Mouse (Mus musculus) layer of hippocampus, postnatal 36 days (tissue): ENCODE results near the gene Esam. TPM values are rescaled to one million over a fixed set of nuclear protein-coding genes. Genes with fewer than 3 reads are reported as not detected.

ENCODE experiments used
- DNase-seq, 2 experiments: peaks; one replicate each; pipeline ENCODE4 v3.0.0; 2022
- total RNA-seq, 2 experiments: library from RNA; stranded (reverse); gene quantifications; 2 replicates each; pipeline ENCODE4 v1.2.3; 2021

Esam gene
- total RNA-seq = 10 to 100 TPM; 17.7 to 22.6 TPM

GRCm38 (mm10) chr9:37527396-37528224 is at the start of gene Esam:
Esam (plus strand) TSS chr9:37528078.
- no peak for DNase-seq

DNA sequence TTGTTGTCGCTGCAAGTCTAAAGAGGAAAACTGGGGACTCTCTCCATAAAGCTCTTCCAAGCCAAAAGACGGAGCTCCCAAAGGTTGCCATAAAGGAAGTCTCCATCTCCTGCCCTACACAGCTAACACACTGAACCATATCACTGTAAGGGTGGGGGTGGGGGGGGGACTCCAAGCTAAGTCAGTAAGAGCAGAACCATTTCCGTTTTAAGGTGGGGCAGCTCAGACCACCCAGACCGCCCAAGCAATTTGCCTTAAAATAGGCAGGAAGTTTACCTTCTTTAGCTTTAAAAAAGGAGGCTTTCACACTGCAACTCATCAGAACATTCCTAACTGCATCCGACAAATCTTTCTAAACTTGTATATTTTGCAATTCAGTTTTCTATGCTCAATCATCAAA is 42.7 kb upstream of the Esam start:
- no peak for DNase-seq

DNA sequence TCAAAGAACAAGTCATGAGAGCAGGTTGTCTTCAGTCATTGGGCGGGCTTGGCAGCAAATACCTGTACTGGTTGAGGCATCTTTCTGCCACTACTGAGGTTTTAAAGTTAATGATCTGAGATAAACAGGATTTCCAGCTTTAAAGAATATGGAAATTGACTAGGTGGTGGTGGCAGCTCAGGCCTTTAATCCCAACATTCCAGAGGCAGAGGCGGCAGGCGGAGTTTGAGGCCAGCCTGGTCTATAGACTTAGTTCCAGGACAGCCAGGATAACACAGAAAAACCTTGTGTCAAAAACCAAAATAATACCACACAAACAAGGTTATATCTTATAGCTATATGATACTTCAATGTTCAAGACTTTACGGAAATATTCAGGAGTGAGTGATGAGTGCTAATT is 39.8 kb upstream of the Esam start:
- no peak for DNase-seq

DNA sequence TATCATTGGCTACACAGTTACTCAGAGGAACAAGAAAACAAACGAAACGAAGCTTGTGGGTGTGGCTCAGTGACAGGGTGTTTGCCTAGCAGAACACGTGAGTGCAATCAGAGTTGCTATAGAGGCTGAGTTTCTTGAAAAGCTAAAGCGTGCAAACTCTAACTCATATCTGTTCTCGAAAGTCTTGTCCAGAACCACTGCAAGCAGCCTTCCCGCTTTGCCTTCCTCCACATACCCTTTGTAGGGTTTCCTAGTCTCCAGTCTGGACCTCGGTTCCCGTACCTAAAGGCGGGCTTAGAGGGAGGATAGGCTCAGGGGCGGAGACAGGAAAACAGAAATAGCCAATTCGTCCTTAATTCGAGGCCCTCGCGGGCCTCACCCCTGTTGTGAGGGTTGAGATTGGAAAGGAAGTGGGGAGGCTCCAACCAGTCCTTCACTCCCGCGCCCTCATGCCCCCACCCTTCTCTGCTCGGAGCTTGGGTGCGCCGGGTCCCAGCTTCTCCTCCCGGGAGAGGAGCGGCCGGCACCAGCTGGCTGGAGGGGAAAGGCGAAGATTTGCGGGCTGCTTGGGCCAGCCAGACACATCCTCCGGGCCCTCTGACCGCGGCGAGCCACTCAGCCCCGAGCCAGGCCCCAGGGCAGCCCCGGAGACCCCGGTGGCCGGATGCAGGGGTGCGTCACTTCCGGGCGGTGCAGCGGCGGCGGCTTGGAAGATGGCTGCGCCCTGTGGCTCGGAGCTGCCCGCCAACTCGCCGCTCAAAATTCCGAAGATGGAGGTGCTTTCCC is 39.1 kb upstream of the Esam start, which contains the start of gene Msantd2:
Msantd2 (plus strand) TSS at position 709 of the 786 bp plus-strand sequence.
- peak; percentile 89 to 90 for DNase-seq

DNA sequence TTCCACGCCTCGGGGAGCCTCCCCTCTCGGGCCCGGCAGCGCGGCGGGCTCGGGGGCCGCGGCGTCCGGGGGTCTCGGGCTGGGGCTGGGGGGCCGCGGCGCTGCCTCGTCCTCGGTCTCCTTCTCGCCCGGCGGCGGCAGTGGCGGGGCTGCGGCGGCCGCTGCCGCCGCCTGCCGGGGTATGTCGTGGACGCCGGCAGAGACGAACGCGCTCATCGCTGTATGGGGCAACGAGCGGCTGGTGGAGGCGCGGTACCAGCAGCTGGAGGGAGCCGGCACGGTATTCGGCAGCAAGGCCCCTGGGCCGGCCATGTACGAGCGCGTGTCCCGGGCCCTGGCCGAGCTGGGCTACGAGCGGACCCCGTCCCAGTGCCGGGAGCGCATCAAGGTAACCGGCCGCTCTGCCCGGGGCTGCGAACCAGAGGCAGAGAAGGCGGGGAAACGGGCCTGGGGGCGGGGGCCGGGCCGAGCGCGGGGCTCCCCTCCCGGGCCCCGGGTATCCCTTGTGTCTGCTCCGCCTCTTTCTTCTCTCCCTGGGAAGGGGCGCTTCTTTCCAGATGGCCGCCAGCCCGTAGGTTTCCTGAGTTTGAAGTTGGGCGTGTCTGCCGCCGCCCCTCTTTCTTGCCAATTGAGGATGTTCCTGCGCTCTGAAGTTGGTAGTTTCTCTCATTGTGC is 38.3 kb upstream of the Esam start:
- DNase-seq = peak; percentile 33 to 41

- no peak for DNase-seq
Measured at GRCm38 (mm10) chr9:37495761-37496160, 32.1 kb upstream of the Esam start.

- DNase-seq = no peak
Measured at GRCm38 (mm10) chr9:37496325-37496724, 31.6 kb upstream of the Esam start.

DNA sequence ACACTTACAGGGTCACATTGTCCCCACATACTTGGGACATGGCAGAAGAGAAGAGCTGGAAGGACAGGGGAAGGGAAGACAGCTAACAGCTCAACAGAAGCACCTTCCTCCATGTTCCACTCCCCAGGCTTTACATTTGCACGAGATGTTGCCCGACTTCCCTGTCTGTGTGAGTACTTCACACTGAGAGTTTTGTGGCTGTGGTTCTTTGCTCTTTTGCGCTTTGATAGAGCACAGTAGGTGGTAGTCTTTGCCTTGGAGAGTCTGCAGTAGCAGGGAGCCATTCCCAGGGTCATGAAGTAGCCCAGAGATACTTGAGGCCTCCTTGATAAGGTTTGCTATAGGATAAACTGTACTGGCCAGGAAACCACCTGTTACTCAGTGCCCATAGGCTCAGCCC is 27.7 kb upstream of the Esam start:
- no peak for DNase-seq

- DNase-seq = no peak
Measured at GRCm38 (mm10) chr9:37501170-37501569, 26.7 kb upstream of the Esam start.

GRCm38 (mm10) chr9:37504348-37504747 is 23.5 kb upstream of the Esam start:
- no peak for DNase-seq

DNA sequence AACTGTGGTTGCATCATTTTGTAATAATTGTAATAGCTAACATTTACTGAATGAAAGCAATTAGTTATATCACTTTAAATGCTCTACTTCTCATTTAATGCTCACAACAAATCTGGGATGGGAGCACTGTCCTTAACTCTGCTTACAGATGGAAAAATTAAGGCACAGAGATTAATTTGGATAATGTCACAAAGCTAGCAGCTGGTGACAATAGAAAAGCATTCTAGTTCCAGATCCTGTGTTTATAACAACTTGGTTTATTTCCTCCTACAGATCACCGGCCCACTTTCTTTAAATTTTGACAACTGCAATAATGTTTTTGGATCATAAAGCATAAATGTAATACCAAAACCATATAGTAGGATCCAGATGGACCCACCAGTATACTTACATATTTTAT is 21.9 kb upstream of the Esam start:
- DNase-seq = no peak

- DNase-seq = no peak
Measured at GRCm38 (mm10) chr9:37512097-37512496, 15.8 kb upstream of the Esam start.

- DNase-seq = no peak
Measured at GRCm38 (mm10) chr9:37514456-37514855, 13.4 kb upstream of the Esam start.

DNA sequence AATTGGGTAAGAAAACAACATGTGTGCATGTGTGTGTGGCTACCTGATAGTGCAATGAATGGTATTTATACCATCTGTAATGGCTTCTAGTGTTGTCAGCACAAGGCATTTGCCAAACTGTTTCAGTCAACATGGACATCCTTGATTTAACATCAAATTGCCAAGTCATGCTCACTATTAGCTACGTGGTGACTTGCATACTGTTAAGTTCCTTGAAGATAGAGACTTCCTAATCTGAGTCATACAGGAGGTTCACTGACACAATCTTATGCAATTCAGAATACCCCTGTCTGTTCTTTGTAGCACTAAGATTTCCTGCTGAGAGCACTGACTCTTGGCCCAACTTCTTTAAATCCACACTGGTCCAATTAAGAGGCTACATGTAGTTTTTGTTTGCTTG is 10.4 kb upstream of the Esam start:
- no peak for DNase-seq

DNA sequence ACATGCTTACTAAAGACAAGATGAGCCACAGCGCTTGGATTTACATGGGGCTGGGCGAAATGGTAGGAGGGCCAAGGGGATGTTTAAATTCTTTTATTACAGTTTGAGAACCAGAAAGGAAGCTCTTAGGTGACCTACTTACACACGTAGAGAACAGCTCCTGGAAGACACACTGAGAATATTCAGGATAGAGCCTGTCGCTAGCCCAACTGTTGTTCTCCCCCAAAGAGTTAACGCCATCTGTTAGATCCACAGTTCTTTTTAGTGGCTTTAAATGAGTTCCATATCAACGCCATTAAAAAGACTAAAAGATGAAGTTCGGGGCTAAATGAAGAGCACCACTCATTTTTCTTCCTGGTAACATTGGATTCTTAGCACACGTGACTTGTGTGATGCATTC is 8.9 kb upstream of the Esam start:
- no peak for DNase-seq

DNA sequence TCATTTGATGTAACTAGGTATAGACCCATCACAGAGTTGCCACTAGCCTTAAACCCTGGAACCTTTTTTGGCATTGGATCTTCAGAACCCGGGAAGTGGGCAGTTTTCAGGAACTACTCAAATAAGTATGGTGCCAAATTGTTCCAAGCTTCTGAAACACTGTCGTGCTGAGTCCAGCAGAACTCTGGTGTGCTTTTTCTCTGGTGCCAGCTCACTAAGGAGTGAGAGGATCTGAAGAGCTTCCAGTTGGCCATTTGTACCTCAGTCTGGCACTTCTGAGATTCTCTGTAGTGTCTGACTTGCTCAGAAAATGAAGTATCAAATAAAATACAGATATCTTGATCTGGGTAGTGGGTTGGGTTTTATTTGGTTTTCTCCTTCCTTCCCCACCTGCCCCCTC is 7.9 kb upstream of the Esam start:
- DNase-seq = no peak

- DNase-seq = no peak
Measured at GRCm38 (mm10) chr9:37525461-37525860, 2.4 kb upstream of the Esam start.

- DNase-seq = no peak
Measured at GRCm38 (mm10) chr9:37526443-37527395, 1.2 kb upstream of the Esam start.

DNA sequence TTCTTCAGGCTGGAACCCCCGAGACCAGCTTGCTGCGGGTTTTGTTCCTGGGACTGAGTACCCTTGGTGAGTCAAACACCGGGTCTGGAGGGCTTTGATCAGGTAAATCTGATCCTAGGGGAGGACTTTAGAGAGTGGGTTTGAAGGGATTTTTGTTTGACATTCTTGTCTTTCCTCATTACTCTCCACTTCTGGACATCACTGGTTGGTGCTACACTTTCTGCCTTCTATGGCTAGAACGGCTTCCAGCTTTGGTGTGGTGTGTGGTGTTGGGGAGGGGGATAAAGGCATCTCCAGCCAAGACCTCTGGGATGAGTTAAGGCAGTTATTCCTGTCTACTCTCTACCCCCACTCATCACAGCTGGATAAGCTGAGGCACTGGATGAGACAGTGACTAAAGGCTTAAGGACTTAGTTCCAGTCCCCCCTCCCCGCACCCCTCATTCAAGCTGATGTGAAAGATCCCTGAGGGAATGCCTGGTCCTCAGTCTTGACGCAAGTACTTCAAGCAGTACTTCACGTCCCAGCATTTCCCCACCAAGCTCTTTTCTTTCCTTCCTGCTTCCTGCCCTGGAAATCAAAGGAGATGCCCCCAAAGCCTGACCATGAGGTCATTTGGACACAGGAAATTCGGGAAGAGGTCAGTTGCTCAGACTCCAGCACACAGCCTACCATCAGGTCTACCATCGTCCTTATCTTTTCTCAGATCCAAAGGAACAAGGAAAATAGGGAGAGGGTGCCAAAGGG is 520 bp downstream of the Esam start:
- DNase-seq = no peak

DNA sequence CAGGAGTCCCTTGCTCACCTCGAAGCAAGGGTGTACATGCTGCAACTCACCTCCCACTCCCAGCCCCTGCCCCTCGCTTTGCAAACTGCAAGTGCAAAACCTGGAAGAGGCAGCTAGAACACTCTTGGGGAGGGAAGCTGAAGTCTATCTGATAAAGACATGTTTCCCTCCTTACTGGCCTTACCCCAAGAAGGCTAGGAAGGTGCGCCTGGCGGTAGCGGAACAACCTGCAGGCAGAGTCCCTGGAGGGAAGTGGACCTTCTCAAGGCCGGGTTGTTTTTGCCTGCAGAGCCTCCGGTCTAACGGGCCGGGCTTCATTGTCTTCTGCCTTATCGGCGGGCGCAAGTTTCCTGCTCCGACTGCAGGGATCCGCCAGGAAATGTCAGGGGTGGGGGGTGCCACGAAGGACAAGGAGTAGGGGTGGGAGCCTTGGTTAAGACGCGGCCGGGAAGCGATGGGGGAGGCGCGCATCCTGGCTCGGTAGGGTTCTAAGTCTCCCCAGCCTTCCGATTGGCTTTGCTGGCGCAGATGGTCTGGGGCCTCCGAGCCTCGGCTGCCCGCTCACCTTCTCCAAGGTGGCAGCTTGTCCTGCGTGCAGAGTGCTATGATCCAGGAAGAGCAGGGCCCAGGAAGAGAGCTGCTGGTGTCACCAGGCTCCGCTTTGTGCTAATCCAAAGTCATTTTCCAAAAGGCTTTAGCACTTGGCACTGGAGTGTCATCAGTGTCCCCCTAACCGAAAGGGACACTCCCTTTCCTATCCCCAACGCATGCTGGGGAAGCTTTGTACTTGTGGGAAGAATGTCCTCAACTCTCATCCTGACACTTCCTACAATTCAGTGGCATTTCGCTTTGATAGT is 2.4 kb downstream of the Esam start:
- DNase-seq = no peak
